ENCODE assay signal across 8 mouse cellular contexts in the genomic region with DNA sequence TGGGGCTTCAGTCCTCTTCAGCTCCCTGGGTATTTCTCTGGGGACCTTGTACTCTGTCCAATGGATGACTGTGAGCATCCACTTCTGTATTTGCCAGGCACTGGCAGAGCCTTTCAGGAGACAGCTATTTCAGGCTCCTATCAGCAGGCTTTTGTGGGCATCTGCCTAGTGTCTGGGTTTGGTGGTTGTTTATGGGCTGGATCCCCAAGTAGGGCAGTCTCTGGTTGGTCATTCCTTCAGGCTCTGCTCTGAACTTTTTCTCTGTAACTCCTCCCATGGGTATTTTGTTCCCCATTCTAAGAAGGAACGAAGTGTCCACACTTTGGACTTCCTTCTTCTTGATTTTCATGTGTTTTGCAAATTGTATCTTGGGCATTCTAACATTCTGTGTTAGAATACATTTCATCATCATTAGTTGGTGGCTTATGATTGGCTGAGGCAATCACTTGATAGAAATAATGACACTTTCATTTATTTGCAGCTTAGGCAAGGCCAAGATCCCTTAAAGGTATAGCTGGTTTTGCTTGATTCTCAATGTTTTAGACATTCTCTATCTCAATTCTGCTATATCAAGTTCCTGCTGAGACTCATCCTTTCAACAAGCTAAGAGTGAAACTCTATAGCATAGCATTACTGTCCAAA.
DNase-seq lines count a peak whose midpoint lies in the region; ATAC-seq and TF ChIP-seq lines count a peak whose summit lies in the region.
"Not testable (repeated sequence)": the region's sequence is repeated elsewhere in the genome, so short reads cannot be mapped to it uniquely, and the experiment has no call there.

No protein-coding gene starts in this region.

- TF ChIP-seq CTCF in bone marrow, adult 2 months (IDR thresholded peaks at IDR 0.05; ENCODE audit: control insufficient read depth, insufficient read depth, low read length); heart, adult 2 months (IDR thresholded peaks at IDR 0.05); liver, postnatal 0 days (IDR thresholded peaks at IDR 0.05; ENCODE audit: low read depth); spleen, adult 2 months (IDR thresholded peaks at IDR 0.05; ENCODE audit: extremely low read depth, insufficient read depth, insufficient read length, insufficient replicate concordance): not testable (repeated sequence)

- not testable (repeated sequence) for H3K79me2 ChIP-seq in heart, adult 2 months (replicated peaks; ENCODE audit: control insufficient read depth, insufficient read depth, low read length); macrophage (ENCODE audit: inconsistent target)

- H3K36me3 ChIP-seq in heart, adult 2 months (ENCODE audit: control insufficient read depth, insufficient read depth, low read length); liver, postnatal 0 days (replicated peaks; ENCODE audit: insufficient read depth, low read length); macrophage (ENCODE audit: inconsistent target); spleen, adult 2 months (ENCODE audit: control insufficient read depth, insufficient read depth, low read length): not testable (repeated sequence)

- H3K9ac ChIP-seq in heart, adult 2 months (ENCODE audit: low read depth, low read length); liver, postnatal 0 days (replicated peaks): not testable (repeated sequence)

- TF ChIP-seq EP300 in heart, adult 2 months (IDR thresholded peaks at IDR 0.05; ENCODE audit: insufficient read depth, low read depth, low read length), result not testable (repeated sequence)
- TF ChIP-seq EP300 in liver, postnatal 0 days (IDR thresholded peaks at IDR 0.05; ENCODE audit: low read depth), result peak; percentile 44; the same call in 1 of the 2 replicates

- H3K4me3 ChIP-seq in bone marrow, adult 2 months (replicated peaks; ENCODE audit: control insufficient read depth, low read depth, low read length); heart, adult 2 months; liver, postnatal 0 days (ENCODE audit: low read depth, low read length); macrophage (ENCODE audit: inconsistent target); spleen, adult 2 months (ENCODE audit: extremely low read depth, insufficient read depth, insufficient read length): not testable (repeated sequence)

- ATAC-seq in granulocyte monocyte progenitor cell, adult 5-6 weeks (replicated peaks; ENCODE audit: poor library complexity, severe bottlenecking), result peak; percentile 74
- peak; percentile 53 for ATAC-seq in liver, postnatal 0 days

- not testable (repeated sequence) for TF ChIP-seq POLR2A in bone marrow, adult 2 months (IDR thresholded peaks at IDR 0.05; ENCODE audit: borderline replicate concordance, control insufficient read depth, low read depth, low read length); heart, adult 2 months (IDR thresholded peaks at IDR 0.05; ENCODE audit: insufficient read depth, low read depth, low read length); spleen, adult 2 months (IDR thresholded peaks at IDR 0.05; ENCODE audit: low read depth, low read length)

- H3K9me3 ChIP-seq in liver, postnatal 0 days (ENCODE audit: low read length), result not testable (repeated sequence)

- H3K27me3 ChIP-seq in heart, adult 2 months (ENCODE audit: control insufficient read depth, insufficient read depth, low read length); liver, postnatal 0 days (ENCODE audit: insufficient read depth, low read length); spleen, adult 2 months (ENCODE audit: control insufficient read depth, insufficient read depth, low read length): not testable (repeated sequence)

- H3K27ac ChIP-seq in bone marrow, adult 2 months (ENCODE audit: control insufficient read depth, insufficient read depth, low read depth, low read length, poor library complexity), result peak overlapping the region; percentile 55; the same call in 1 of the 2 replicates
- 0 out of 2 replicates have a peak overlapping the region, but pooled peaks have one; percentile 2 for H3K27ac ChIP-seq in heart, adult 2 months
- peak overlapping the region; percentile 68 for H3K27ac ChIP-seq in liver, postnatal 0 days (ENCODE audit: low read depth)
- H3K27ac ChIP-seq in macrophage, result peak overlapping the region; percentile 85
- H3K27ac ChIP-seq in spleen, adult 2 months (ENCODE audit: insufficient read depth, low read length), result peak overlapping the region; percentile 38; the same call in 1 of the 2 replicates

- not testable (repeated sequence) for H3K4me2 ChIP-seq in liver, postnatal 0 days (ENCODE audit: low read depth, low read length)

- H3K4me1 ChIP-seq in bone marrow, adult 2 months (ENCODE audit: control insufficient read depth, insufficient read depth, low read length); heart, adult 2 months (ENCODE audit: control insufficient read depth, insufficient read depth, low read length); liver, postnatal 0 days (ENCODE audit: insufficient read depth); spleen, adult 2 months (ENCODE audit: control insufficient read depth, insufficient read depth, insufficient read length): not testable (repeated sequence)

- intact Hi-C loops in heart, adult 2 months (cut with DNase I); heart, postnatal 25 days (cut with DNase I): not testable (repeated sequence)

- 9% methylated on average over 1 of the region's 1 CpGs for WGBS in bone marrow, adult 2 months
- 67% methylated on average over 1 of the region's 1 CpGs for WGBS in heart, adult 2 months
- 50% methylated on average over 1 of the region's 1 CpGs for WGBS in liver, postnatal 0 days (ENCODE audit: insufficient replicate concordance)
- 0% methylated on average over 1 of the region's 1 CpGs for WGBS in macrophage (ENCODE audit: missing documents)
- 11% methylated on average over 1 of the region's 1 CpGs for WGBS in spleen, adult 2 months

- DNase-seq in heart, adult 2 months, result peak in 1 of 2 experiments; percentile 41
- DNase-seq in heart, postnatal 25 days (ENCODE audit: low spot score), result peak; percentile 3
- not testable (repeated sequence) for DNase-seq in liver, postnatal 0 days; spleen, adult 2 months (ENCODE audit: low read depth in 1 of 2, low spot score in 2 of 2)
- peak; percentile 21 to 27 for DNase-seq in monocyte, adult 2 months (ENCODE audit: low read depth in 1 of 2, low spot score in 2 of 2)

Comparison
In these comparisons a context has a peak if more than half of its experiments do, and no peak if none do; other contexts are left out.
1. H3K27ac ChIP-seq: peak in every context shown above with its lines; median percentile 85 in macrophage; 68 in liver, postnatal 0 days; 55 in bone marrow, adult 2 months; 38 in spleen, adult 2 months; 2 in heart, adult 2 months.